Mouse (Mus musculus) myocyte (in vitro differentiated cells): ENCODE measurements at regions not wholly inside any gene's neighbourhood (a gene's known extent, or its start where the extent isn't known, plus 50 kb on each side); places are given as distances from the start of the nearest gene placed in this dataset.

Experiments used
- CEBPB ChIP-seq: IDR thresholded peaks from 2 replicates; pipeline ENCODE4 v1.6.1; 2011; ENCODE audit warnings: mild to moderate bottlenecking, moderate library complexity; ENCODE audit not compliant: poor library complexity, insufficient read depth, severe bottlenecking
- E2F4 ChIP-seq: IDR thresholded peaks from one replicate; pipeline ENCODE4 v1.6.1; 2011; ENCODE audit warnings: mild to moderate bottlenecking, control low read depth, moderate library complexity; ENCODE audit not compliant: insufficient read depth
- MAX ChIP-seq: IDR thresholded peaks from one replicate; pipeline ENCODE4 v1.6.1; 2011; ENCODE audit warnings: low read depth, mild to moderate bottlenecking, control low read depth
- MYOD1 ChIP-seq, 3 experiments: IDR thresholded peaks; one replicate each; pipeline ENCODE4 v1.6.1; 2011; ENCODE audit warnings: control low read depth in 2 of 3, low read depth in 2 of 3, mild to moderate bottlenecking in 2 of 3, moderate library complexity in 1 of 3; ENCODE audit not compliant: insufficient read length in 2 of 3, control insufficient read depth in 1 of 3
- MYOG ChIP-seq, 3 experiments: IDR thresholded peaks; one replicate each; pipeline ENCODE4 v1.6.1; 2011; ENCODE audit warnings: control low read depth in 2 of 3, low read depth in 2 of 3, mild to moderate bottlenecking in 2 of 3; ENCODE audit not compliant: insufficient read length in 2 of 3, control insufficient read depth in 1 of 3, insufficient read depth in 1 of 3
- POLR2A ChIP-seq: IDR thresholded peaks from one replicate; pipeline ENCODE4 v1.6.1; 2011; ENCODE audit warnings: low read depth, mild to moderate bottlenecking, control low read depth, moderate library complexity; ENCODE audit not compliant: insufficient read length
- POLR2AphosphoS2 ChIP-seq: IDR thresholded peaks from one replicate; pipeline ENCODE4 v1.6.1; 2011; ENCODE audit warnings: low read depth, control low read depth; ENCODE audit not compliant: insufficient read length
- REST ChIP-seq: IDR thresholded peaks from one replicate; pipeline ENCODE4 v1.6.1; 2011; ENCODE audit warnings: mild to moderate bottlenecking, control low read depth, moderate library complexity; ENCODE audit not compliant: insufficient read depth, insufficient read length
- SRF ChIP-seq: IDR thresholded peaks from one replicate; pipeline ENCODE4 v1.6.1; 2011; ENCODE audit warnings: low read depth; ENCODE audit not compliant: control insufficient read depth, insufficient read length
- TCF12 ChIP-seq: IDR thresholded peaks from one replicate; pipeline ENCODE4 v1.6.1; 2011; ENCODE audit warnings: mild to moderate bottlenecking, control low read depth; ENCODE audit not compliant: poor library complexity, insufficient read depth, severe bottlenecking
- TCF3 ChIP-seq: IDR thresholded peaks from one replicate; pipeline ENCODE4 v1.6.1; 2011; ENCODE audit warnings: low read depth, control low read depth; ENCODE audit not compliant: insufficient read length
- USF1 ChIP-seq: IDR thresholded peaks from one replicate; pipeline ENCODE4 v1.6.1; 2011; ENCODE audit warnings: low read depth, mild to moderate bottlenecking, control low read depth, moderate library complexity

GRCm38 (mm10) chr2:92699360-92699759 lies 99.9 kb downstream of the Chst1 start:
- TF ChIP-seq MYOD1 (IDR thresholded peaks at IDR 0.05; ENCODE audit: control insufficient read depth in 1 of 3, insufficient read length in 2 of 3, low read depth in 2 of 3) (no peak), POLR2A (no peak), POLR2AphosphoS2 (no peak), MYOG (IDR thresholded peaks at IDR 0.05; ENCODE audit: control insufficient read depth in 1 of 3, insufficient read depth in 1 of 3, insufficient read length in 2 of 3, low read depth in 2 of 3) (no peak), MAX (no peak), TCF12 (no peak), USF1 (no peak), TCF3 (no peak), E2F4 (no peak), CEBPB (no peak), REST (no peak), SRF (no peak)
